Mouse (Mus musculus) gastrocnemius, postnatal 4 days (tissue): ENCODE measurements around the gene Anxa3. TPM values are rescaled to one million over a fixed set of nuclear protein-coding genes. Genes with fewer than 3 reads are reported as not detected.

Experiments used
- DNase-seq, 2 experiments: peaks; one replicate each; pipeline ENCODE4 v3.0.0; 2021 to 2022; ENCODE audit warnings: low spot score in 2 of 2, mixed read lengths in 2 of 2
- long read RNA-seq, 2 experiments: library from polyadenylated mRNA; stranded (forward); transcript quantifications; one replicate each; pipeline ENCODE4 v2.0.0; 2021
- total RNA-seq, 2 experiments: library from RNA; stranded (reverse); gene quantifications; 2 replicates each; pipeline ENCODE4 v1.2.3; 2021

Anxa3 gene
- 10 to 100 TPM; 38.2 to 43.0 TPM for total RNA-seq
- long read RNA-seq, experiment 1, transcript Anxa3-201 (13 exons, 1,595 nt), result major isoform, 26 of 32 reads
- long read RNA-seq, experiment 1, partial matches to known transcripts, result 0 of 32 reads
- long read RNA-seq, experiment 1, other reads (novel, unspliced or antisense), result 6 of 32 reads
- long read RNA-seq, experiment 2, transcript Anxa3-201 (13 exons, 1,595 nt), result major isoform, 22 of 32 reads
- long read RNA-seq, experiment 2, partial matches to known transcripts, result 1 of 32 reads
- long read RNA-seq, experiment 2, other reads (novel, unspliced or antisense), result 9 of 32 reads

- peak; percentile 26 to 43 for DNase-seq
These were observed at the start of gene Anxa3 for GRCm38 (mm10) chr5:96792936-96793718. TSS of gene Anxa3 (plus strand) at chr5:96793339.

- DNase-seq, result no peak
These were observed 45.7 kb upstream of the Anxa3 start for GRCm38 (mm10) chr5:96747195-96747984.

GRCm38 (mm10) chr5:96757615-96758014 lies 35.5 kb upstream of the Anxa3 start:
- DNase-seq, result no peak

GRCm38 (mm10) chr5:96762021-96762420 lies 31.1 kb upstream of the Anxa3 start:
- no peak for DNase-seq

GRCm38 (mm10) chr5:96768846-96769471 lies 24.2 kb upstream of the Anxa3 start:
- DNase-seq, result peak; percentile 28 to 50

GRCm38 (mm10) chr5:96783506-96784288 lies 9.4 kb upstream of the Anxa3 start:
- no peak for DNase-seq

- DNase-seq, result no peak
These were observed 8.0 kb upstream of the Anxa3 start for GRCm38 (mm10) chr5:96785096-96785495.

GRCm38 (mm10) chr5:96792422-96792821 lies 717 bp upstream of the Anxa3 start:
- no peak for DNase-seq

GRCm38 (mm10) chr5:96793953-96794635 lies 955 bp downstream of the Anxa3 start:
- DNase-seq, result no peak

GRCm38 (mm10) chr5:96795752-96796151 lies 2.6 kb downstream of the Anxa3 start:
- DNase-seq, result no peak

- DNase-seq, result no peak
These were observed 4.3 kb downstream of the Anxa3 start for GRCm38 (mm10) chr5:96797465-96797864.

GRCm38 (mm10) chr5:96799165-96799564 lies 6.0 kb downstream of the Anxa3 start:
- no peak for DNase-seq

- DNase-seq, result no peak
These were observed 6.8 kb downstream of the Anxa3 start for GRCm38 (mm10) chr5:96799969-96800368.

- DNase-seq, result peak in 1 of 2 experiments; percentile 15
These were observed 9.0 kb downstream of the Anxa3 start for GRCm38 (mm10) chr5:96802185-96802584.

- DNase-seq, result peak; percentile 32 to 71
These were observed 10.0 kb downstream of the Anxa3 start for GRCm38 (mm10) chr5:96803091-96803490.

- no peak for DNase-seq
These were observed 11.2 kb downstream of the Anxa3 start for GRCm38 (mm10) chr5:96804304-96804703.

GRCm38 (mm10) chr5:96804813-96805212 lies 11.7 kb downstream of the Anxa3 start:
- no peak for DNase-seq

- no peak for DNase-seq
These were observed 17.5 kb downstream of the Anxa3 start for GRCm38 (mm10) chr5:96810620-96811019.

GRCm38 (mm10) chr5:96824769-96825327 lies 31.7 kb downstream of the Anxa3 start:
- no peak for DNase-seq
